Mouse (Mus musculus) stomach, embryonic 16.5 days (tissue): Measurements from ENCODE around the gene Dnase1l3. TPM values are rescaled to one million over a fixed set of nuclear protein-coding genes. Genes with fewer than 3 reads are reported as not detected.

Experiments used
- ATAC-seq: fragments of 200-750 bp; cut with Nextera tagmentation; 2 replicates; pipeline ENCODE4 v1.8.0; 2017; ENCODE audit warnings: moderate number of reproducible peaks, moderate TSS enrichment; ENCODE audit not compliant: insufficient read depth, low FRiP score
- H3K27ac ChIP-seq: fragments of 300-500 bp; sonication (generic); 2 replicates; pipeline ENCODE4 v1.5.1; 2014; ENCODE audit warnings: low read length
- H3K27me3 ChIP-seq: fragments of 300-500 bp; sonication (generic); 2 replicates; pipeline ENCODE4 v1.6.1; 2014; ENCODE audit warnings: low read length, control low read depth, mixed read lengths; ENCODE audit not compliant: control insufficient read depth, insufficient read depth
- H3K36me3 ChIP-seq: fragments of 300-500 bp; sonication (generic); 2 replicates; pipeline ENCODE4 v1.6.1; 2014; ENCODE audit warnings: low read length; ENCODE audit not compliant: control insufficient read depth, insufficient read depth
- H3K4me1 ChIP-seq: fragments of 300-500 bp; sonication (generic); 2 replicates; pipeline ENCODE4 v1.6.1; 2014; ENCODE audit warnings: low read length, control low read depth, mixed read lengths; ENCODE audit not compliant: control insufficient read depth, insufficient read depth
- H3K4me2 ChIP-seq: fragments of 300-500 bp; sonication (generic); 2 replicates; pipeline ENCODE4 v1.6.1; 2014; ENCODE audit warnings: low read depth, low read length, mixed read lengths
- H3K4me3 ChIP-seq: fragments of 300-500 bp; sonication (generic); replicated peaks from 2 replicates; pipeline ENCODE4 v1.5.1; 2014; ENCODE audit warnings: mild to moderate bottlenecking, low read length
- H3K9ac ChIP-seq: fragments of 300-500 bp; sonication (generic); 2 replicates; pipeline ENCODE4 v1.6.1; 2014; ENCODE audit warnings: low read length
- H3K9me3 ChIP-seq: fragments of 300-500 bp; sonication (generic); replicated peaks from 2 replicates; pipeline ENCODE4 v1.6.1; 2016; ENCODE audit warnings: low read length, control low read depth; ENCODE audit not compliant: control insufficient read depth
- WGBS: fragments of 180-500 bp; shearing (Covaris S2); extraction: QIAGEN DNeasy Blood & Tissue Kit; methylation state at CpG from one replicate; pipeline ENCODE4 v1.1.7; 2014; 5-methylcytosine and 5-hydroxymethylcytosine counted together
- polyA plus RNA-seq: library from polyadenylated mRNA; unstranded; fragments of >200 nt; fragmentation: Nextera tagmentation; extraction: Ambion mirVana; gene quantifications from 2 replicates; pipeline ENCODE4 v1.2.1, GENCODE M21; 2015

The Dnase1l3 gene
- polyA plus RNA-seq, 1 experiment from 2014 or later = 2.3 TPM

GRCm38 (mm10) chr14:7954071-7954471 is 40.3 kb downstream of the Dnase1l3 start:
- H3K4me1 ChIP-seq = peaks cover 19% of the 10 kb centered on the region
- no peaks in the 10 kb centered on the region for H3K27me3 ChIP-seq
- no peaks in the 10 kb centered on the region for H3K36me3 ChIP-seq
- WGBS = 29% methylated on average over 6 of the region's 6 CpGs
- H3K9ac ChIP-seq = 0 out of 2 replicates have a peak overlapping the region, but pooled peaks have one; percentile 25
- H3K4me2 ChIP-seq = no peak overlapping the region
- H3K4me3 ChIP-seq = no peak overlapping the region
- H3K27ac ChIP-seq = peak overlapping the region; percentile 92
- peak; percentile 79 for ATAC-seq
- H3K9me3 ChIP-seq = no peaks in the 10 kb centered on the region

GRCm38 (mm10) chr14:7952610-7953254 is 41.6 kb downstream of the Dnase1l3 start:
- peak overlapping the region; percentile 36 for H3K9ac ChIP-seq
- ATAC-seq = peak; percentile 88
- H3K27me3 ChIP-seq = no peaks in the 10 kb centered on the region
- 15% methylated on average over 12 of the region's 12 CpGs for WGBS
- no peak overlapping the region for H3K4me2 ChIP-seq
- H3K36me3 ChIP-seq = no peaks in the 10 kb centered on the region
- peak overlapping the region; percentile 92 for H3K27ac ChIP-seq
- peaks cover 19% of the 10 kb centered on the region for H3K4me1 ChIP-seq
- H3K9me3 ChIP-seq = no peaks in the 10 kb centered on the region
- H3K4me3 ChIP-seq = no peak overlapping the region

GRCm38 (mm10) chr14:7951234-7951633 is 43.1 kb downstream of the Dnase1l3 start:
- no peaks in the 10 kb centered on the region for H3K9me3 ChIP-seq
- ATAC-seq = no peak
- H3K4me2 ChIP-seq = no peak overlapping the region
- WGBS = 83% methylated on average over 9 of the region's 9 CpGs
- H3K9ac ChIP-seq = no peak overlapping the region
- H3K36me3 ChIP-seq = no peaks in the 10 kb centered on the region
- peaks cover 19% of the 10 kb centered on the region for H3K4me1 ChIP-seq
- H3K27me3 ChIP-seq = no peaks in the 10 kb centered on the region
- H3K4me3 ChIP-seq = no peak overlapping the region
- no peak overlapping the region for H3K27ac ChIP-seq

GRCm38 (mm10) chr14:7945261-7945660 is 49.1 kb downstream of the Dnase1l3 start:
- WGBS = 74% methylated on average over 5 of the region's 5 CpGs
- Histone ChIP-seq H3K4me1 (peaks cover 11% of the 10 kb centered on the region; the same call in 1 of the 2 replicates), H3K9ac (no peak overlapping the region), H3K27ac (no peak overlapping the region), H3K36me3 (0 out of 2 replicates have a peak, but pooled peaks cover 6% of the 10 kb centered on the region), H3K4me3 (no peak overlapping the region), H3K9me3 (no peaks in the 10 kb centered on the region), H3K27me3 (no peaks in the 10 kb centered on the region), H3K4me2 (no peak overlapping the region)
- ATAC-seq = no peak

- WGBS = 47% methylated on average over 8 of the region's 8 CpGs
- no peak for ATAC-seq
- 0 out of 2 replicates have a peak, but pooled peaks cover 6% of the 10 kb centered on the region for H3K36me3 ChIP-seq
- peaks cover 11% of the 10 kb centered on the region; the same call in 1 of the 2 replicates for H3K4me1 ChIP-seq
- no peak overlapping the region for H3K9ac ChIP-seq
- H3K27ac ChIP-seq = no peak overlapping the region
- no peaks in the 10 kb centered on the region for H3K9me3 ChIP-seq
- H3K4me2 ChIP-seq = no peak overlapping the region
- no peak overlapping the region for H3K4me3 ChIP-seq
- no peaks in the 10 kb centered on the region for H3K27me3 ChIP-seq
These were observed 49.9 kb downstream of the Dnase1l3 start for GRCm38 (mm10) chr14:7944349-7945039.

GRCm38 (mm10) chr14:7943801-7944135 is 50.6 kb downstream of the Dnase1l3 start:
- no peaks in the 10 kb centered on the region for H3K9me3 ChIP-seq
- no peak overlapping the region for H3K9ac ChIP-seq
- peak; percentile 49; the same call in 1 of the 2 replicates for ATAC-seq
- H3K4me1 ChIP-seq = peaks cover 11% of the 10 kb centered on the region; the same call in 1 of the 2 replicates
- 0 out of 2 replicates have a peak, but pooled peaks cover 6% of the 10 kb centered on the region for H3K36me3 ChIP-seq
- WGBS = 60% methylated on average over 3 of the region's 3 CpGs
- no peaks in the 10 kb centered on the region for H3K27me3 ChIP-seq
- H3K4me3 ChIP-seq = no peak overlapping the region
- no peak overlapping the region for H3K4me2 ChIP-seq
- H3K27ac ChIP-seq = peak overlapping the region; percentile 4

- Histone ChIP-seq H3K27me3 (no peaks in the 10 kb centered on the region), H3K27ac (peak overlapping the region; percentile 4), H3K9ac (no peak overlapping the region), H3K4me3 (no peak overlapping the region), H3K9me3 (no peaks in the 10 kb centered on the region), H3K4me1 (peaks cover 11% of the 10 kb centered on the region; the same call in 1 of the 2 replicates), H3K36me3 (0 out of 2 replicates have a peak, but pooled peaks cover 6% of the 10 kb centered on the region), H3K4me2 (no peak overlapping the region)
- peak; percentile 6; the same call in 1 of the 2 replicates for ATAC-seq
- WGBS = 64% methylated on average over 7 of the region's 7 CpGs
These were observed 51.1 kb downstream of the Dnase1l3 start for GRCm38 (mm10) chr14:7943101-7943800.

- Histone ChIP-seq H3K4me3 (no peak overlapping the region), H3K27ac (no peak overlapping the region), H3K27me3 (no peaks in the 10 kb centered on the region), H3K4me2 (no peak overlapping the region), H3K36me3 (0 out of 2 replicates have a peak, but pooled peaks cover 6% of the 10 kb centered on the region), H3K9ac (no peak overlapping the region), H3K4me1 (peaks cover 11% of the 10 kb centered on the region; the same call in 1 of the 2 replicates), H3K9me3 (no peaks in the 10 kb centered on the region)
- no peak for ATAC-seq
- WGBS = 69% methylated on average over 5 of the region's 5 CpGs
These were observed 53.0 kb downstream of the Dnase1l3 start for GRCm38 (mm10) chr14:7941413-7941812.
